Mouse (Mus musculus) c-Kit-positive CD71-positive TER-119-negative erythroid progenitor cells, embryonic 14.5 days (primary cell): ENCODE measurements around the gene Abcc6.
"Not testable (repeated sequence)": the region's sequence is repeated elsewhere in the genome, so short reads cannot be mapped to it uniquely, and the experiment has no call there.

ENCODE experiments used
- DNase-seq: peaks from one replicate; pipeline ENCODE4 v3.0.0-alpha.2; 2013; ENCODE audit warnings: low read depth

Abcc6 gene

GRCm38 (mm10) chr7:46028681-46029080 lies 1.4 kb downstream of the Abcc6 start:
- no peak for DNase-seq

GRCm38 (mm10) chr7:46025436-46025835 lies 4.7 kb downstream of the Abcc6 start:
- DNase-seq = no peak

GRCm38 (mm10) chr7:46021951-46022350 lies 8.2 kb downstream of the Abcc6 start:
- DNase-seq = no peak

- DNase-seq = no peak
These were observed 10.5 kb downstream of the Abcc6 start for GRCm38 (mm10) chr7:46019594-46019993.

GRCm38 (mm10) chr7:46013266-46014010 lies 16.7 kb downstream of the Abcc6 start:
- no peak for DNase-seq

GRCm38 (mm10) chr7:46012121-46012520 lies 18.0 kb downstream of the Abcc6 start:
- DNase-seq = no peak

GRCm38 (mm10) chr7:46009578-46009977 lies 20.5 kb downstream of the Abcc6 start:
- peak; percentile 42 for DNase-seq

GRCm38 (mm10) chr7:46002748-46003147 lies 27.4 kb downstream of the Abcc6 start:
- no peak for DNase-seq

- DNase-seq = no peak
These were observed 29.5 kb downstream of the Abcc6 start for GRCm38 (mm10) chr7:46000577-46000976.

GRCm38 (mm10) chr7:45992470-45992869 lies 37.6 kb downstream of the Abcc6 start:
- DNase-seq = no peak

- DNase-seq = no peak
These were observed 41.8 kb downstream of the Abcc6 start for GRCm38 (mm10) chr7:45988344-45988743.

GRCm38 (mm10) chr7:45986893-45987292 lies 43.2 kb downstream of the Abcc6 start:
- DNase-seq = no peak

GRCm38 (mm10) chr7:45981612-45982011 lies 48.5 kb downstream of the Abcc6 start:
- no peak for DNase-seq

- no peak for DNase-seq
These were observed 55.6 kb downstream of the Abcc6 start for GRCm38 (mm10) chr7:45974512-45974911.

GRCm38 (mm10) chr7:45974103-45974502 lies 56.0 kb downstream of the Abcc6 start:
- DNase-seq = no peak

- DNase-seq = no peak
These were observed 56.8 kb downstream of the Abcc6 start for GRCm38 (mm10) chr7:45973271-45973687.

GRCm38 (mm10) chr7:45971831-45972723 lies 58.0 kb downstream of the Abcc6 start:
- no peak for DNase-seq

- DNase-seq = no peak
These were observed 73.5 kb downstream of the Abcc6 start for GRCm38 (mm10) chr7:45956611-45957010.

GRCm38 (mm10) chr7:45949061-45949460 lies 81.0 kb downstream of the Abcc6 start:
- no peak for DNase-seq

GRCm38 (mm10) chr7:45943280-45943679 lies 86.8 kb downstream of the Abcc6 start:
- DNase-seq = not testable (repeated sequence)

- no peak for DNase-seq
These were observed 88.1 kb downstream of the Abcc6 start for GRCm38 (mm10) chr7:45941986-45942385.

- DNase-seq = no peak
These were observed 90.3 kb downstream of the Abcc6 start for GRCm38 (mm10) chr7:45939836-45940235.

- DNase-seq = peak; percentile 50
These were observed 95.0 kb downstream of the Abcc6 start for GRCm38 (mm10) chr7:45935114-45935513.
